Mouse (Mus musculus): ENCODE measurements around the gene Thegl. TPM values are rescaled to one million over a fixed set of nuclear protein-coding genes. Genes with fewer than 3 reads are reported as not detected.
"Not testable (repeated sequence)": the region's sequence is repeated elsewhere in the genome, so short reads cannot be mapped to it uniquely, and the experiment has no call there.

Thegl gene
- polyA plus RNA-seq, 1 experiment from 2014 or later = 1.1 TPM

DNA sequence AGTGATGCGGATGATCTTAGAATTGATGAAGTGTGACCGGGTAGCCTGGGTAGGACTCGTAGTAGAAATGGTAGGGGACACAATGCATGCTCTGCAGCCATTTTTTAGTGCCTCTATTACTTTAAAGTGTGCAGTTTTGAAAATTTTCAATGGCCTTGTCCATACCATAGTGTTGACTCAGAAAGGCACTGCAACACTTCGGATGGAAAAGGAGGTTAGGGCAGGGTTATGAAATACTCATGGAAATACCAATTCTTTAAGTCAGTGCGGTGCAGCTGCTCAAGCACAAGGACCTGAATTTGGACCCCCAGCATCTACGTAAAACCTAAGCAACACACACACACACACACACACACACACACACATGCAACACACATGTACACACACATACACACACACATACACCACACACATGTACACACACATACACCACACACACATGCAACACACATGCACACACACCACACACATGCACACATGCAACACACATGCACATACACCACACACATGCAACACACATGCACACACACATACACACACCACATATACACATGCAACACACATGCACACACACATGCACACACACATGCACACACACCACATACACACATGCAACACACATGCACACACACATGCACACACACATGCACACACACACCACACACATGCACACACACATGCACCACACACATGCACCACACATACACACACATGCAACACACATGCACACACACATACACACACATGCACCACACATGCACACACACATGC is 11.6 kb upstream of the Thegl start, which contains the start of gene Arl9:
Gene Arl9 (plus strand): TSS at position 5 of the 771 bp plus-strand sequence.
- Histone ChIP-seq H3K4me3 (no peak within 1 kb of the TSS), H3K36me3 (peaks cover 20% of the 10 kb centered on the region), H3K27ac (replicated peaks) (no peak within 1 kb of the TSS), H3K9ac (no peak within 1 kb of the TSS), H3K4me1 (replicated peaks) (no peaks in the 10 kb centered on the region), H3K9me3 (no peaks in the 10 kb centered on the region), H3K27me3 (no peaks in the 10 kb centered on the region), H3K4me2 (no peak within 1 kb of the TSS)
- ATAC-seq (ENCODE audit: low read depth) = no peak
- WGBS = 95% methylated on average over 6 of the region's 6 CpGs

DNA sequence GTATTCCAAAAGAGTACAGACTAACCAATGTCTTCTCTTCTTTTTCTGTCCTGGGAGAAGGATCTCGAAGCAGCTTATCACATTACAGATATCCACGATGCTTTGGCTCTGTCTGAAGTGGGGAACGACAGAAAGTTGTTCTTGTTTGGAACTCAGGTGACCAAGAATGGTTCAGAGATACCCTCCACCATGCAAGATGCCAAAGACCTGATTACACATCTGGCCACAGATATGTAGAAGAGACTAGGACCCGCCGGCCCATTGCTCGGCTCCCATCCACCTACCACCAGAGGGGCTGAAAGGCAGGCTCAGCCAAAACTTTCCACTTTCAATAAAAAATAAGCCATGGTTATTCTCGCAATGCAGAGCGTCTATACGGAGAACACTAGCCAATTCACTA is 5.5 kb upstream of the Thegl start:
- Histone ChIP-seq H3K27me3 (no peaks in the 10 kb centered on the region), H3K4me2 (no peak overlapping the region), H3K4me3 (no peak overlapping the region), H3K4me1 (replicated peaks) (no peaks in the 10 kb centered on the region), H3K9ac (no peak overlapping the region), H3K27ac (replicated peaks) (no peak overlapping the region), H3K36me3 (no peaks in the 10 kb centered on the region), H3K9me3 (no peaks in the 10 kb centered on the region)
- WGBS = 90% methylated on average over 9 of the region's 9 CpGs
- no peak for ATAC-seq (ENCODE audit: low read depth)

DNA sequence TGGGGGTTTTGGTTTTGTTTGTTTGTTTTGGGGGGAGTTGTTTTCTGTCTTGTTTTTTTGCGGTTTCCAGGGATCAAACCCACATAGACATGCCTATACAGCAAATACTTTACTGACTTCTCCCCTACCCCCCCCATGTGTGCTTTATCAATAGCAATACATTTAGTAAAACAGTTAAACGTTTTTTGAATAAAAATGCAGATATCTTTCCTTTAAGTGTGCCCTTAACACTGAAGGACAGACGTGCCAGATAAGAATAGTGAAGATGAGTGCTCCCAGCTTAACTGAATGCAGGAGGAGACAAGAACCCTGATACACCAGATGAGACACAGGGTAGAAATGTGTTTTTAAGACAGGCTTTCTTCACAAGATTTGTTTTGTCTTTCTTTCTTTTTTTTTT is 4.7 kb upstream of the Thegl start:
- Histone ChIP-seq H3K36me3 (no peaks in the 10 kb centered on the region), H3K27me3 (no peaks in the 10 kb centered on the region), H3K4me1 (replicated peaks) (no peaks in the 10 kb centered on the region), H3K9ac (no peak overlapping the region), H3K27ac (replicated peaks) (no peak overlapping the region), H3K4me3 (no peak overlapping the region), H3K4me2 (no peak overlapping the region), H3K9me3 (no peaks in the 10 kb centered on the region)
- WGBS = 65% methylated on average over 3 of the region's 3 CpGs
- no peak for ATAC-seq (ENCODE audit: low read depth)

DNA sequence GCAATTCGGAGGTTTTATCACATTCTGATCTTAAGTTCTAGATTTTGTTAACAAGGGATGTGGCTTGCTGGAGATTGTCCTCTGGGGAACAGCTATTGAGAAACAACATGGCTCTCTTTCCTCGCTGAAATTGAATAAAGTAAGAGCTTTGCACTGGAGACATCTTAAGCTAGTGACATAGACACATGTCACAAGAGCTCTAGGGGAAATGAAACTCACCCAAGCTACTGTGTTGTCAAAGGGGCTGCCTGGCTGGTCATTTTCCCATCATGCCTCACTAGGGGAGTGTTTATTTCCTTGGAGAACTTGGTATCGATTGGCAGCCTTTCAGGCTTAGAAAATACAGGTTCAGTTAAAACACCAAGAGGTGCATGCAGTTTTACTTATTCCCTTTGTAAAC is 2.7 kb upstream of the Thegl start:
- H3K9me3 ChIP-seq = no peaks in the 10 kb centered on the region
- no peaks in the 10 kb centered on the region for H3K36me3 ChIP-seq
- no peaks in the 10 kb centered on the region; the same call in 1 of the 2 replicates for H3K4me1 ChIP-seq (replicated peaks)
- 0 out of 2 replicates have a peak, but pooled peaks cover 3% of the 10 kb centered on the region for H3K27me3 ChIP-seq
- 82% methylated on average over 3 of the region's 3 CpGs for WGBS
- no peak overlapping the region for H3K4me2 ChIP-seq
- H3K9ac ChIP-seq = no peak overlapping the region
- no peak overlapping the region for H3K4me3 ChIP-seq
- no peak for ATAC-seq (ENCODE audit: low read depth)
- H3K27ac ChIP-seq (replicated peaks) = no peak overlapping the region

DNA sequence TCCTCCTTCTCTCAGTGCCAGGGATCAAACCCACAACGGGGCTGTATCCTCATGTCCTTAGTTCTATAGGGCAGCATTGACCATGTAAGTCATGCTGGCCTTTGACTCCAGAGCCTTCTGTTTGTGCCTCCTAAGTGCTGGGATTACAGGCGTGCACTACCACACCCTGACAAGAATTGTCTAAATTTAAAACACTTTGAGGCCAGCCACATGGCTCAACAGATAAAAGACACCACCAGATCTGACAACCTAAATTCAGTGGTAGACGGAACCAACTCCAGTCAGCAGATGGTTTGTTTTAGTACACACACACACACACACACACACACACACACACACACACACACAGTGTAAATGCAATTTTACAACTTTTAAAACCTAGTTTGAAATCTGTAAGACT is 12.2 kb downstream of the Thegl start:
- Histone ChIP-seq H3K36me3 (no peaks in the 10 kb centered on the region), H3K9me3 (no peaks in the 10 kb centered on the region), H3K4me2 (no peak overlapping the region), H3K4me1 (replicated peaks) (no peaks in the 10 kb centered on the region), H3K9ac (no peak overlapping the region), H3K4me3 (no peak overlapping the region), H3K27ac (replicated peaks) (no peak overlapping the region), H3K27me3 (no peaks in the 10 kb centered on the region)
- WGBS = 83% methylated on average over 3 of the region's 3 CpGs
- no peak for ATAC-seq (ENCODE audit: low read depth)

DNA sequence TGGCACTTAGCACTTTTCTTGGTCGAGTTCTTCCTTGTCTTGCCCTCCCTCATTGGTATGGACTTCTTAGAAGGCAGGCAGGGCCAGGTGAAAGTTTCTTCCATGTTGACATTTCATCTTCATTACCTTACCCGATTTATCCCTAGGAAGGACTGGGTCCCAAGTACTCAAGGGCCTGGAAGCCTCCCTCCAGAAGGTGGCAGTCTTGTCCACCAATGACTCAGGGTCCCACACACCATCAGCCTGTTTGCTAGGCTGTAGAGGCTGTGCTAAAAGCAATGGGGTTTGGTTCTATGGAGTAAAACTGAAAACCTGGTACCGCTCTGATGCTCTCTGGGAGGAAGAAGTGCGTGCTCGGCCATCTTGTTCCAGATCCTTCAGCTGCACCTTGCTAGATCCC is 13.9 kb downstream of the Thegl start:
- Histone ChIP-seq H3K9me3 (no peaks in the 10 kb centered on the region), H3K36me3 (no peaks in the 10 kb centered on the region), H3K27ac (replicated peaks) (no peak overlapping the region), H3K4me2 (no peak overlapping the region), H3K27me3 (no peaks in the 10 kb centered on the region), H3K9ac (no peak overlapping the region), H3K4me1 (replicated peaks) (no peaks in the 10 kb centered on the region), H3K4me3 (no peak overlapping the region)
- ATAC-seq (ENCODE audit: low read depth) = no peak
- 81% methylated on average over 5 of the region's 5 CpGs for WGBS

DNA sequence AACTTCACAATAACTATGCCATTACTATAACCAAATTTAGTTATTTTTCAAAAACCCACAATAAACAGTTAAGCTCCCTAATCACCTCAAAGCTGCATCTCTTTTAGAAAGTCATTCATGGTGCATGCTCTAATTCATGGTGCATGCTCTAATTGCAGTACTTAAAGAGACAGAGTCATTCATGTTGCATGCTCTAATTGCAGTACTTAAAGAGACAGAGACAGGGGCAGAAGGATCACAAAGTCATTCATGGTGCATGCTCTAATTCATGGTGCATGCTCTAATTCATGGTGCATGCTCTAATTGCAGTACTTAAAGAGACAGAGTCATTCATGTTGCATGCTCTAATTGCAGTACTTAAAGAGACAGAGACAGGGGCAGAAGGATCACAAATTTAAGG is 19.3 kb downstream of the Thegl start:
- H3K36me3 ChIP-seq; ATAC-seq (ENCODE audit: low read depth); H3K27ac ChIP-seq (replicated peaks); H3K4me1 ChIP-seq (replicated peaks); H3K27me3 ChIP-seq; H3K4me3 ChIP-seq; H3K9me3 ChIP-seq; H3K4me2 ChIP-seq; H3K9ac ChIP-seq: not testable (repeated sequence)

DNA sequence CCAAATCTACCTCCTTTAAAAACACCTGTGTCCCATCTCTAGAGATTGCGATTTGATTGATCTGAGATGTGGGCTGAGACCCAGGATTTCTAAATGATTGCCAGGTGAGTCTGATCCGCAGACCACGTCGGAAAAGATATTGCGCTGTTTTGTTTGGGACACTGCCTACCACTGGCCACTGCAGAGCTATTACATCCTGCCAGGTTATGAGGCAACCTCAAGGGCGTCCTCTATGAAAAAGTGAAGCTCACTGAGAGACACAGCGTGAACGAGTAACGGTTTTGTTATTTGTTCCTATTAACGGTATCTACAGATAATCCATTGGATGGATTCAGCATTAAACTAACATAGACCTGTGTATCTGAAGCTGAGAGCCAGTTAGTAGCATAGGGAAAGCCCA is 22.6 kb downstream of the Thegl start:
- Histone ChIP-seq H3K4me3 (no peak overlapping the region), H3K4me2 (no peak overlapping the region), H3K27ac (replicated peaks) (no peak overlapping the region), H3K9me3 (peaks cover 7% of the 10 kb centered on the region; the same call in 1 of the 2 replicates), H3K4me1 (replicated peaks) (no peaks in the 10 kb centered on the region), H3K27me3 (no peaks in the 10 kb centered on the region), H3K36me3 (no peaks in the 10 kb centered on the region), H3K9ac (no peak overlapping the region)
- 91% methylated on average over 10 of the region's 10 CpGs for WGBS
- ATAC-seq (ENCODE audit: low read depth) = no peak

DNA sequence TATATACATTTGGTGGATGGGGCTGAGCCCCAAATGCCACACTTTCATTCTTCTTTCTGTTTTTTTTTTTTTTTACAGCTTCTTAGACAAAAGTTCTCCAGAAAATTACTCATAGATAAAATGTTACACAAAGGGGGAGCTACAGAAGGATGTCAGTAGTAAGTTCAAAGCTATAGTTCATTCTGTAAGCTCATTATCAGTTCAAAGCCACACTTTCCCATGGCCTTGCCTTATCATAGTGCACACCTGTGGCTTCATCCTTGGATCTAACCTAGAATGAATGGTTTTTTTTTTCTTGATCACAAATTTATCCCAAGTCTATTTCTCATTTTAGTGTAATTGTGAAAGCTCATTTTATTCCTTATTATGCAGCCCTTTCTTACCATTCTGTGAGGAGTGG is 23.6 kb downstream of the Thegl start:
- Histone ChIP-seq H3K36me3 (no peaks in the 10 kb centered on the region), H3K27me3 (no peaks in the 10 kb centered on the region), H3K9me3 (peaks cover 7% of the 10 kb centered on the region; the same call in 1 of the 2 replicates), H3K27ac (replicated peaks) (no peak overlapping the region), H3K9ac (no peak overlapping the region), H3K4me3 (no peak overlapping the region), H3K4me1 (replicated peaks) (no peaks in the 10 kb centered on the region), H3K4me2 (no peak overlapping the region)
- ATAC-seq (ENCODE audit: low read depth) = no peak

DNA sequence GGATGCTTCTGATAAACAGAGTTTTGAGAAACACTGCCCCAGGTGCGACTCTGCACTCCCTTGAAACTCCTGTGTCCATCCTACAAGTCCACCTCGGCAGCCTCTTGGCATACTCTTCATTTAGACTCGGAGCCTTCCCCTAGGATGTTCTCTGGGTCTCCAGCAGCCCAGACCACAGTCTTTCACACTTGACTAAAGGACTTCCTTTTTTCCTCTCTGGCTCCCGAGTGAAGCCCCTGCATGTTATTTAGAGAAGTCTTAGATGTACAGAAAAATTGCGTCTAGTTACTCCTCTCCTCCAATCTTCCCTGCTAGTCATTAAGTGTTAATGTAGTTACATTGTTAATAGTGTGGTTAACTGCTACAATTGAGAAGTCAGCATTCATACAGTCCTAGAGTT is 28.5 kb downstream of the Thegl start:
- Histone ChIP-seq H3K9ac (no peak overlapping the region), H3K4me3 (no peak overlapping the region), H3K27me3 (no peaks in the 10 kb centered on the region), H3K9me3 (no peaks in the 10 kb centered on the region), H3K4me1 (replicated peaks) (no peaks in the 10 kb centered on the region), H3K36me3 (no peaks in the 10 kb centered on the region), H3K4me2 (no peak overlapping the region), H3K27ac (replicated peaks) (no peak overlapping the region)
- ATAC-seq (ENCODE audit: low read depth) = no peak
- 45% methylated on average over 5 of the region's 5 CpGs for WGBS

DNA sequence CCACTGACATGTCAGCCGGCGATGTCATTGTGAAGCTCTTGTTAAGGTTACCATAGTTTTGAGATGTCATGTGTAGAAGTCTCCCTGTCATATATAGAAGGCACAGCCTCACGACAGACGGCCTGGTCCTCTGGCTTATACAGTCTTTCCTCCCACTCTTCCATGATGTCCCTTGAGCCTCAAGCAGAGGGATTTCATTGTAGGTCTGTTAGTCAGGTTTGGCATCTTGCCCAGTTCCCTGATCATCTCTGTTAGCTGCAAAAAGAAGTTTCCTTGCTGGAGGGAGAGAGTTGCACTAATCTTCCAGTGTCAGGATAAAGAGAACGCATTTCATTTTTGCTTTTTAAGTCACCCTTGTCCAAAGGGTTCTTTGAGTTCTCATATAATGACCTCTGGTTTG is 36.8 kb downstream of the Thegl start:
- no peak overlapping the region for H3K4me3 ChIP-seq
- no peak overlapping the region for H3K4me2 ChIP-seq
- H3K27me3 ChIP-seq = no peaks in the 10 kb centered on the region
- no peak for ATAC-seq (ENCODE audit: low read depth)
- no peak overlapping the region for H3K9ac ChIP-seq
- no peaks in the 10 kb centered on the region for H3K9me3 ChIP-seq
- no peaks in the 10 kb centered on the region for H3K36me3 ChIP-seq
- no peak overlapping the region for H3K27ac ChIP-seq (replicated peaks)
- 96% methylated on average over 5 of the region's 5 CpGs for WGBS
- no peaks in the 10 kb centered on the region for H3K4me1 ChIP-seq (replicated peaks)

DNA sequence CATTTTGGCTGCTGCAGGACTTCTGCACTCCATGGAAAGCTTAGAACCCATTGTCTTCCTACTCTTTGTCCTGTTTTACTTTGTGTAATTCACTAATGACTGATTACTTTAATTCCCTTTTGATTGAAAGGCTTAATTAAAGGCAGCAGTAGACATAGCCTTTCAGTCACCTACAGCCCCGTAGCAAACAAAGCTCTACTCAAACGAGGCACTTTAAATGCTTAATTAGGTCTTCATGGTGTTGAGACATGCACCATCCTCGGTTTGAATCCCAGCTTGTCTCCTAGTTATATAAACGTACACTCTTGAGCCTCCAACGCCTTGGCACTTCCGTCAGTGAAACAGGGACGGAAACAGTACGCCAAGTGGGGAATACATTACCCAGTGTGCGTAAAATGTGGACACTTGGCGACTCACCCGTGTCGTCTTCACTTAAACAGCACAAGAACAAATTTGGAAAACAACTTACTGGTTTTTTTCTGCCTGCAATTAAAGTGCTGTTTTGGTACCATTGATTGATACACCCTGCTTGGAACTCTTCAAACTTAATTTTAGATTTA is 41.1 kb downstream of the Thegl start:
- H3K27ac ChIP-seq (replicated peaks) = no peak overlapping the region
- H3K9ac ChIP-seq = no peak overlapping the region
- ATAC-seq (ENCODE audit: low read depth) = no peak
- H3K4me1 ChIP-seq (replicated peaks) = no peaks in the 10 kb centered on the region; the same call in 1 of the 2 replicates
- H3K4me2 ChIP-seq = no peak overlapping the region
- H3K27me3 ChIP-seq = no peaks in the 10 kb centered on the region
- no peaks in the 10 kb centered on the region for H3K36me3 ChIP-seq
- no peak overlapping the region for H3K4me3 ChIP-seq
- H3K9me3 ChIP-seq = no peaks in the 10 kb centered on the region
- whole genome bisulfite sequencing = 52% methylated on average over 12 of the region's 12 CpGs

DNA sequence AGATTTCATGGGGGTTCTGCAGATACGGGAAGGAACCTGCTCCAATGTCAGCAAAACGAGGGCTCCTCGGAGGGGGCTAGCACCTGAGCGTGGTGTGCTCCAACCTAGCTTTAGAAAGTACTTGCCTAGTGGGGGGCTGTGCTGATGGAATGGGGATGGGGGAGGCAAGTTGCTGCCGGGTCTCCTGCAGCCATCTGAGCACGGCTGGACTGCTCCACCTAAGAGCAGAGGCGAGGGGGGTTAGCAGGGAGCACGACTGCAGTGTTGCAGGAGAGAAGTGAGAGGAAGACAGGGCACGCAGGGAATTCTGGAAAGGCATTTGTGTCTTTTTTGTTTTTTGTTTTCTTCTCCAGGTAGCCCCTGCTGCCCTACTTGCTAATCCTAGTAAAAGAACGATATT is 44.5 kb downstream of the Thegl start:
- WGBS = 52% methylated on average over 10 of the region's 10 CpGs
- no peaks in the 10 kb centered on the region; the same call in 1 of the 2 replicates for H3K4me1 ChIP-seq (replicated peaks)

More for the DNA sequence above, 44.5 kb downstream of the Thegl start:
- Histone ChIP-seq H3K9ac (no peak overlapping the region), H3K27me3 (no peaks in the 10 kb centered on the region), H3K4me3 (no peak overlapping the region), H3K36me3 (no peaks in the 10 kb centered on the region), H3K4me2 (no peak overlapping the region), H3K9me3 (no peaks in the 10 kb centered on the region), H3K27ac (replicated peaks) (no peak overlapping the region)
- ATAC-seq (ENCODE audit: low read depth) = no peak
